Mouse (Mus musculus) frontal cortex, postnatal 14 days (tissue): ENCODE data around the gene Rab20.

Experiments used
- DNase-seq, 2 experiments: peaks; one replicate each; pipeline ENCODE4 v3.0.0; 2022; ENCODE audit warnings: low spot score in 2 of 2

The Rab20 gene

DNA sequence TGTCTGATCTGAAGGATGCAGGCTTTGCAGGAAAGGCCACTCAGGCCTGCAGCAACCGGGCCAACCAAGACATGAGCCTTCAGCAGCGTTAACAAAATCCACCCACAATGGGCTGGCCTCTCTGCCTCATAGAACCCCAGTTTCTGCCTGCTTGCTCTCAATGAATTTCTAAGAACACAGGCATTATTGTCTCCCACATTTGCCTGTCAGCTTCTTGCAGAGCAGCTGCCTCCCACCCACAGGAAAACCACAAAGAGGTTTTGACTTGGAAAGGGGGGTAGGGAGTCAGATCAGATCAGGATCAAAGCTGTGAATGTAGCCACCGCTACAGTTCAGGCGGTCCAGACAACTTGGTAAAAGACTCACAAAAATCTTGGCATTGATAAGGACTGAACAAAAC lies 25.5 kb downstream of the Rab20 start:
- no peak for DNase-seq

DNA sequence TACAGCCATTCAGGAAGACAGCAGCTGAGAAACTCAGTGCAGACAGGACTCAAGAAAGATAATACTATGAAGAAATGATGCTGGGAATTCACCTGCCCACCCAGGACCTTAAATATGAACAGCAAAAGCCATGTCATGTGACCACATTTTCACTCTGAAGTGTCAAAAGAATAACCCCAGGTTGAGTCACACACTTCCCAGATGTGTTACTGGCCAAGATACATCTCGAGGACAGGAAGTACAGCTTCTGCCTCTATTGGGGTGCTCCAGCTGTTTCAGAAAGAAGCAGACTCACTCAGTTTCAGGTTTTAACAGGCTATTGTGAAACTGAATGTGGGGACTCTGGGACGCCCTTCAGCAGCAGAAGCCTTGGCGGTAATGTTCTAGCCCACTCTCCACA lies 26.0 kb downstream of the Rab20 start:
- DNase-seq: no peak

DNA sequence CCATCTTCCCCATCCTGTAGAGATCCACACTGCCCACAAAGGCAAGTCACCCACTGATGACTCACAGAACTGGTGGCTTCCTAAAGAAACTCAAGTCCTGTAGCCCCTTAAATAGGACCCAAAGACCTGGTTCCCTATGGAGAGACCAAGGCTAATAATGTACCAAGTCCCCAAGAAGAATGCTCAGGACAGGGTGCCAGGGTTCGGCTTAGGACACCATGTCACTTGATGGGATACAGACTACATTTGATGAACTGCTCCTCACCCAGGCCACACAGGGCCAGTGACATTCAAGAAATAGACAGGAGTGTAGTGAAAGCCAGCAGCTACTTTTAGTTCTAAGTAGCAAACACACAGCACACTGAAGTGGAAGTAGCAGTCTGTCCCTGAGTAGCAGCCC lies 26.4 kb downstream of the Rab20 start:
- no peak for DNase-seq

DNA sequence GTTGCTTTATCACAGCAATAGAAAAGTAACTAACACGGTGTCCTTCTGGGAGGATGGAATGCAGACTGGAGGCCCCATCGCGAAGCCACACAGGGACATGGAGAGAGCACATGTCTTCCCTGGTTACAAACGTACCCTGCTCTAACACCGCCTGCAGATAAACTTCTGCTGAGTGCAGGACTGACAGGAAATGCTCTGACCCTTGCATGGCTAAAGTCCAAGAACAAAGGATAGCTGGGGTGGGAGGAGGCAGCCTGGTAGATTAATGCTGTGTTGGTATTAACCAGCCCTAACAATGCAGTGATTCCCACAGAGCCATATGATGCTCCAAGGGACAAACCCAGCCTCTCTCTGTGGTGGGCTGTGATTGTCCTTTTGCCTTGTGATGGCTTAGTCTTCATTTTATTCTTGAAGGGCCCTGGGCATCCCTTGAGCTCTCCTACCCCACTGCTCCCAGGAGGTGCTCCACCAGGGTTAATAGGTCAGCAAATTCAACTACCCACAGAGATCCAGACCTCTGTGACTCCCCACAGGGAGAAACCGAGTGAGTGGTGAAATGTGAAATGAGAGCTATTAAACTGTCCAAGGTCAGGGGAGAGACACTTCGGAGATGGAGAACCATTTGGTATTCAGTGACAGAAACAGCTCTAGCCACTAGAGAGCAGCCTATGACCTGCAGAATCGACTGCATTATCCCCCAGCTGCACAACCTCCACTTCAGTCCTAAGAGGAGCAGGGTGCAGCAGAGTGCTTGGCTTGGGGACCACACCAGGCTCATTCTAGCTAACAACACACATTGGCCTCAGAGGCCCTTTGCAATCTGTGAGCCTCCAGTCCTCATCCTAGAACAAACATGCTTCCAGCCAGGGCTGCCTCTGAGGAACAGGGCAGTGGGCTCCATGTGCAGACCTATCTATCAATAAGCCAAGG lies 28.1 kb downstream of the Rab20 start:
- DNase-seq: no peak

DNA sequence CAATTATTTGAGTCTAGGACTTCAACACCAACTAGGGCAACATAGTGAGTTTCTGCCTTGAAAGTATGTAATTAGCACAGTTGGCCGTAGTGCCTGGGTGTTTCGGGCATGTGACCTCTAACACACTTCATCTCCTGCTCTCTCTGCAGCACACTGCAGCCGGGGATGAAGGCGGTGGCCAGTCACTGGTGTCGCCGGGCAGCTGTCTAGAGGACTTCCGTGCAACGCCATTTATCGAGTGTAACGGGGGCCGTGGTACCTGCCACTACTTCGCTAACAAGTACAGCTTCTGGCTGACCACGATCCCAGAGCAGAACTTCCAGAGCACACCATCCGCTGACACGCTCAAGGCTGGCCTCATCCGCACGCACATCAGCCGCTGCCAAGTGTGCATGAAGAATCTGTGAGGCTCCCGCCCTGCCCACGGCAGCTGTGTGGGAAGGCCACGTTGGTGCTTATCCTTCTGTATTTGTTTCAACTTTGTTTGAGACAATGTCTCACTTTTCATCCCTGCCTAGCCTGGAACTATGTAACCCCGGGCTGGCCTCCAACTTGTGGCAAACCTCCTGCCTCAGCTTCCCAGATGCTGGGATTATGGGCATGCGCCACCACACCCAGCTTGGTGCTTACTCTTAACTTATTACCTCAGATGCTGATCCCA lies 30.5 kb downstream of the Rab20 start:
- DNase-seq: no peak

DNA sequence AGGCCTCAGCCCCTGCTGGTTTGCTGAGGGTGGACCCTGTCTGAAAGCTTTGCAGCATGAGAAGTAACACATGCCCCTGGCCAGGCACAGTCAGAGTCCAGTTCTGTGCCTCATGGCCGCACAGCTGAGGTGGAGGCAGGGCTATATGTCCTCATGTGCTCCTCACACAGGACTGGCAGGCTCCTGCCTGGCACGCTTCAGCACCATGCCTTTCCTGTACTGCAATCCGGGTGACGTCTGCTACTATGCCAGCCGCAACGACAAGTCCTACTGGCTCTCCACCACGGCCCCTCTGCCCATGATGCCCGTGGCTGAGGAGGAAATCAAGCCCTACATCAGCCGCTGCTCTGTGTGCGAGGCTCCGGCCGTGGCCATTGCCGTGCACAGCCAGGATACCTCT lies 32.7 kb downstream of the Rab20 start:
- DNase-seq: no peak

DNA sequence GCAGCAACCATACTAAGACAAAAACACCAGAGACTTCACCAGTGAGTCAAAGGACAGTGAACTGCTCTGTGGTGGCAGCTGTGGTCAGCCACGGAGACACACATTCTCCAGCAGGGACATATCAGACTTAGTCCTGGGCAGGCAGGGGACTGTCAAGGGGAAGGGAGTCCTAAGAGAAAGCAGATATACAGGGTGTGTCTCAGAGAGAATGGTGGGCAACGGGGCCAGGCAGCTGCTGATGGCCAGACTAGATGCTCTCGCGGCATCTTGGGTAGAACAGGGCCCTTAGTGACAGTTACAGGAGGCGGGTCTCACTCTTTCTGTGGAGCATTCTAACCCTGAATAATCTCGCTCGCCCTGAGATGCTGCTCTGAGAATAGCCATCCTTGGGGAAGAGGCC lies 34.3 kb downstream of the Rab20 start:
- DNase-seq: no peak

DNA sequence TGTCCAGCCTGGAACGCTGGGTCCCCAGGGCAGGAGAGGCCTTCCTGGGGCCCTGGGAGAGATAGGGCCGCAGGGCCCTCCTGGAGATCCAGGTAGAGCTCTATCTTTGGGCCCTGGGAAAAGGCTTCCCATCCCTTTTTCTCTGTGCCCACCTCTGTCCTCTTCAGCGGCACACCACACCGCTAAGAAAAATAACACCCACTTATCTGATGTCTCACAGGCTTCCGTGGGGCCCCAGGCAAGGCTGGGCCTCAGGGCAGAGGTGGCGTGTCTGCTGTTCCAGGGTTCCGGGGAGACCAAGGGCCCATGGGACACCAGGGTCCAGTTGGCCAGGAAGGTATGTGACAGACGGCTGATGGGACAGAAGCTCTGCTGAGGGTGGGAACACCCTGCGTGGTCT lies 34.9 kb downstream of the Rab20 start:
- no peak for DNase-seq

DNA sequence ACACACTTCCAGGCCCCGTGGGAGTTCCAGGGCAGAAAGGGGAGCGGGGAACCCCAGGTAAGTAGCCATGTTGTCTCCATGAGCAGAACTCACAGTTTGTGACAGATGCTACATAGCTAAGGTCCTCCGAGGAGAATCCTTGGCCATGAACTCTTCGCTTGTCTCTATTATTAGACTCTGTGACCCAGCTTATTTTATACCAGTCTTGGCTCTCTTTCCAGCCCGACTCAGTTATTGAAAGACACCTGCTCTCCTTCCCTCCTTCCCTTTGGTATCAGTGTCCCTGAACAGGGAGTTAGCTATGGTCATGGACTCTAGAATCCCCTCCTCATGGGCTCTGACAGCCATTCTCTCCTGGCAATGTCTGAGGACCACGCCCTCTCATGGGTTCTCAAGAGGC lies 37.2 kb downstream of the Rab20 start:
- no peak for DNase-seq

DNA sequence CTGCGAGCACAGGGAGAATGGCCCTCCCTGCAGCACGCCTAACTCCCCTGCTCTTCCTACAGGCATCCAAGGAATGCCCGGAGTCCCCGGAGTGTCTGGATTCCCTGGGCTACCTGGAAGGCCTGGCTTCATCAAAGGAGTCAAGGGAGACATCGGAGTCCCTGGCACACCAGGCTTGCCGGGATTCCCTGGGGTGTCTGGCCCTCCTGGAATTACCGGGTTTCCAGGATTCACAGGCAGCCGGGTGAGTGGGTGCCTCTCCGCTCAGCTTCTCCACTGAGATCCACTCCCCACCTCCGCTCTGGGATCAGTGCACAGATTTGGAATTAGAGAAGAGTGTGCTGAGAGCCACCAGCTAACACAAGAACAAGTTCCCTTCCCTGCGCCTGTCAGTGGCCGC lies 40.6 kb downstream of the Rab20 start:
- no peak for DNase-seq

DNA sequence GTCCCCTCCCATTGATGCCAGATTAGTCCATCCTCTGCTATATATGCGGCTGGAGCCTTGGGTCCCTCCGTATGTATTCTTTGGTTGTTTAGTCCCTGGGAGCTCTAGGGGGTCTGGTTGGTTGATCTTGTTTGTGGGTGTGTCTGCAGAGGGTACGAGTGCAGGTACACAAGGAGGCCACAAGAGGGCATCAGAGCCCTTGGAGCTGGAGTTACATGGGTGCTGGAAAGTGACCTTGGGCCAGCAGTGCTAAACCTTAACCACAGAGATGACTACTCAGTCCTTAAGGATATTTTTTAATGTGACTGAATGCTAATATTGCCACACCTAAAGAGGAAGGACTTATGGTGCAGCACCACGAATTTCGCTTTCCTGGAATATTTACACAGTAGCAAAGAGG lies 47.8 kb downstream of the Rab20 start:
- no peak for DNase-seq

DNA sequence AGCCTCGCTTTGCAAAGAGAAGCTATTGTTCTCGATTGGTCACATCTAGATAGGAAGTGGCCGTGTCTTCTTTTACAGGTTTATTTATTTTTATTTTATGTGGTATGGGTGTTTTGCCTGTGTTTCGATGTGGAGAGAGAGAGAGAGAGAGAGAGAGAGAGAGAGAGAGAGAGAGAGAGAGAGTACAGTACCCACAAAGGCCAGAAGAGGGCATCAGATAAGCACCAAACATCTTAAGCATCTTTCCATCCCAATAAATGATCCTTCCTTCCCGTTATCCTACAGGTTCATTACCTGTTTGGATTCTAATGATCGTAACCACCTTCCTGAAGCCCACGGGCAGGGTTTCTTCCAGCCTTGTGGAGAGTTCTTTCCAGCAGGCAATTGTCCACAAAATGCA lies 55.4 kb downstream of the Rab20 start:
- no peak for DNase-seq

DNA sequence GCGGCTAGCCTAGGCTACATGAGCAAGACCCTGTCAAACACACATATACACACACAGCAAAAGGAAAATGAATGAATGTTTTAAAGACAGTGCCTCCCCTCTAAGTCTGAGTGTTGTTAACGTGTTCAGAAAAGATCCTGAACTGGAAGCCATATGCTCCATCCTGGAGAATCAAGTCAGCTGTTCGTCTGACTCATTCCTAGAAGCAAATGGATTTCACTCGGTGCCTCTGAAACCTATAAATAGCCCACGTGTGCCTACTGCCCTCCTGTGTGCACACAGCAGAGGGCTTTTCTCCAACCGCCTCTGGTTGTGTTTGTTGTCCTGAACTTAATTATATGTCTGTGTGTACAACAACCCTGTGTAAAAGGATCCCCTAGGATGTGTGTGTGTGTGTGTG lies 56.5 kb downstream of the Rab20 start:
- DNase-seq: no peak

DNA sequence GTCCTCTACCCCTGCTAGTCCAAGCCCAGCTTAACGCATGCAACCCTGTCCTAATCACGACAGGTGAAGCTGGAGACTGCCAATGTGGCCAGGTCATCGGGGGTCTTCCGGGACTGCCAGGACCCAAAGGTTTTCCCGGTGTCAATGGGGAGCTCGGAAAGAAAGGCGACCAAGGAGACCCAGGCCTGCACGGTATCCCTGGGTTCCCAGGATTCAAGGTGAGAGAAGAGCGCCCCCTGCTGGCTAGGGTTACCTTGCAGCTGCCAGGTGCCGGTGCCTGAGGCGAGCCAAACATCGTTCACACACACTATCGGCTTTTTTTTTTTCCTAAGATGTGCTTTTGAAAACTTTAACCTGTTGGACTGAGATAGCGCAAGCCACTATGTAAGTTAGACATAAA lies 57.4 kb downstream of the Rab20 start:
- DNase-seq: no peak

DNA sequence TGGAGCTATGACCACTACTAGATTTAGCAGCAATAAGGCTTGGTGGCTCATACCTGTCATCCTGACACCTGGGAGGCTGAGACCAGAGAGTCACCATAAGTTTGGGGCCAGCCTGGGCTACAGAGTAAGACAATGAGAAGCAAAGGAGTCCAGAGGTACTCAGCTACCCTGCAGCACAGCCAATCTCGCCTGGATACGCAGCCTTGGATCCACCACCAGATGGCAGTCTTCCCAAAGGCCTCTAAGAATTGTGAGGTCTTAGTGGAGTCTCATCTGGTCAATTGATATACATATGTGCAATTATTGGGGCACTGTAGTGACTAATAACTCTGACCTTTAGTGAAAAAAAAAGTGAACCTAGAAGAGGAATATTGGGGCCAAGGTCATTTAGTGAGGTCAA lies 58.9 kb downstream of the Rab20 start:
- DNase-seq: no peak

DNA sequence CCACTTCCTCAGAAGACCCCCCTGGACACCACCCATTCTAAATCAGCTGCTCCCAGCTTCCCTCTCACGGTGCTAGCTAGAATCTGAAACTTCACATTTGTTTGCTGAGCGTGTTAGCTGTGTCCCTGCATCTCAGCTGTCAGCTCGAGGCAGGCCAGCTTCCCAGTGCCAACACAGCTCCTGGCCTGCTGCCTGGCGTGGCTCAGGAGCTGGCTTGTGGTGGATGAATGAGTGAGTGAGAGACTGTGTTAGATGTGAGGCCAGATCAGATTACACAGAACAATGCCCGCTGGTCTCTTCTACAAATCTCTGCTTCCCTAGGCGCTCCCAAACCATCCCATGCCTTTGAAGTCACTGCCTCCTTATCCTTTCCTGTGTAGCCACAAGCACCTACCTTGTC lies 59.3 kb downstream of the Rab20 start:
- peak; percentile 67 to 74 for DNase-seq

DNA sequence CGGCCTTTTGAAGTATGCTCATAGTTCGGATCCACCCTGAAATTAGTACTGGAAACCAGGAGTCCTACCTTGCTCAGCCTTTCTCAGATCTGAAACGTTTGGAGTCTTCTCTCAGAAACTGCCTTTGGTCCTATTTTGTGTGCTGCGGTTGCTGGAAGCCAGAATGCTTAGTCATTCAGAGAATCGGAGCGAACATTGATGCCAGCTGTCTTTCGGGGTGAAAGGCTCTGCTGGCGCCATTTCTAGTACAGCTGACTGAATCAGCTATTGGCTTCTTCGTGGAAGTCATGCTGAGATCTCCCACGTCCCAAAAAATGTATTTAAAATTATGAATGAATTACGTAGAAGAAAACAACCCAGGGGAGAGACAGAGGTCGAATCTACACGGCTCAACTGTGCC lies 60.7 kb downstream of the Rab20 start:
- no peak for DNase-seq

DNA sequence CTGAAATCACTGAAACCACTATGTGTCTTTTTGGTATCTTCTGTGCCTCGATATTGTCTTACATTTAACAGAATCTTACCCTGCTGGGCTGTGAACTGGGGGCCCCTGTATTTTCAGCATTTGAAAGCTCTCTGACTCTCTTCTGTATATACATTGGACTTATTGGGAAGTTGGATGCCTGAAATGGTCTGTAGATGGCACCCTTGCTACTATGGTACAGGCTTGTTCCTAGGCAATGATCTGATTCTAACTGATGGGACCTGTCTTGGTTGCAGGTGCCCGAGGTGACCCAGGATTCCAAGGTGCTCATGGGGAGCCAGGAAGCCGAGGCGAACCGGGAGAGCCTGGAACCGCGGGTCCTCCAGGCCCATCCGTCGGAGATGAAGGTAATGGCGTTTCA lies 63.4 kb downstream of the Rab20 start:
- DNase-seq: no peak

DNA sequence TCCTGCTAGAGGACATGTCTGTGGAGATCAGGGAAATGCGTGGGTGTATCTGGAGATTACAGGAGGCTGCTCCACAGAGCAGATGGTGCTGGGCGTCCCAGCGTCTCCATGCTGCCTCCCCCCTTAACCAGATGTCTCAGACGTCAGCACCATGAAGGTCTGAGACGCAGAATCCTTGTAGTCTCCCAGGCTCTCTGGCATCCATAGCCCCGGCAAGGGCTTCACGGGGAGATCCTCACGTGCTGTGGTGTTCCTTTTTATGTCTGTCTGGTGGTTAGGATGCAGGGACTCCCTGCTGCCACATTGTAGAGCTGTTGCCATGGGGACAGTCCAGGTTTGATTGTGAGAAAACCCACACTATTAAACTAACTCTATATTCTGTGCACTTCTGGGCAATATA lies 64.2 kb downstream of the Rab20 start:
- DNase-seq: peak in 1 of 2 experiments; percentile 66

DNA sequence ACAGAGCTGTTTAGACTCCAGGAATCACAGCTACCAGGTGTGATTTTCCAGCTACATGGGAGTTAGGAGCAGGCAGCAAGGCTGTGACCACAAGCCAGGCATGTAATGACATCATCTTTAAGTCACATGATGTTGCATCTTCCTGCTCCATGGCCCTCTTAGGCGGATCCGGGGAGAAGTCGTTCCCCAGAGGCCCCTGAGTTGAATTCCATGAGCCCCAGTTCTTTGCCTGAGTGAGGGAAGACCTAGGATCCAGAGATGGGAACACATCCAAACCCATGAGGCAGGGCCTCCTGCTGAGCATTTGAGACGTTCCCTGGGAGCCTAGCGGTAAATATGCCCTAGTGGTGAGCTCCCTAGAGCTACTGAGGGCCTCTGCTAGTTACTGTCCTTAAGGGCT lies 66.1 kb downstream of the Rab20 start:
- no peak for DNase-seq

DNA sequence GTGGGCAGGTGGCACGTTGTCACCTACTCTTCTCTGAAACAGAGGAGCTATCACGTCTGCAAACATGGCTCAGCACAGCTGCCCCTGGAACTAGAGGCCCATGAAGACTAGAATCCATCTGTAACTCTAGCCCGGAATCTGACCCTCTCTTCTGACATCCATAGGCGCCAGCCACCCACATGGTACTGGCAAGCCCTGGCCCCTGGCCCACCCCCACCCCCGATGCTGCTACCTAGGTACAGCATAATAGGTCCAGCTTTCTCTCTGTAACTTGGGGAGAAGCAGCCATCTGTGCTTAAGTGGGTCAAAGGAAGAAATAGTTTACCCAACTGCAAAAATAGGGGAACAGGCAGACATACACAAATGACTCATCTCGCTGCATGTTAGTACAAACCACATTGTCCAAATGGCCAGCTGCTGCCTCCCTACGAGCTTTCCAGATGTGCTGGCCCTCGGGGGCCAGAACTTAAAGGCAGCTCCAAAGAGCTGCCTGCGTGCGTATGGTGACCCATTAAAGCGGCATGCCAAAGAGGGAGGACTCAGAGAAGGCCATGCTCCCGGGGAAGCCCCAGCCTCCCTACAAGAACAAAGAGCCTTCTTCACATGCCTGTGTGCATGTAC lies 66.9 kb downstream of the Rab20 start:
- DNase-seq: no peak

DNA sequence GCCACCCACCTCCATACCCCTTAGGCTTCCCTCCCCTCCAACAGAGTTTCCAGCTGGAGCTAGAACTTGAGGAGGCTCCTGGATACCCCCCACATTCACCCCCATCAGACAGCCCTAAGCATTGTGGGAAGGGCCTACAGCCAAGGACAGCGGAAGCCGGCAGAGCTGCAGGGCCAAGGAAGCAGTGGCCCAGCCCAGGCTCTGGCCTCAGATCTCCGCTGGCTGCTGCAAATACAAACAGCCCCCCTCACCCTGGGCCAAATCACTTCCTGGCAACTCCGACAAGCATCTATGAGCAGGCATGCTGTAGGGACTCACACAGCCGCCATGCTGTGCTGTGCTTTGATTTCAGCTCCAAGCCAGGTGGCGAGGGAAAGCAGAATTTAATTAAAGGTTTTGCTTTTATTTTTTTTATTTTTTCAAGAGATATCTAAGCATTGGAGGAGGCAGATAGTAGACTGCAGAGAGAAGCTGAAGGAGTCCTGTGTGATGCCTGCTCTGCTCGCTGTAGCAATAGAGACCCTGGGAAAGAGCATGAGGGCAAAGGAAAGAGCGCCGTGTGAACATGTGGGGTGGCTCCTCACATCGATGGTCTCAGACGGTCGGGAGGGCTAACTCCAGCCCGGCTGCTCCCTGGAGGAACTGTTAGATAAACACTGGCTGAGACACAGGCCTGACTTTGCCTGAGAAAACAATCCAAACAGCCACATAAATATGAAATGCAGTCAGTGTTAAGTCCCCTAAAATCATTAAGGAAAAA lies 72.6 kb downstream of the Rab20 start:
- DNase-seq: peak in 1 of 2 experiments; percentile 60
